Mouse (Mus musculus) midbrain, postnatal 0 days (tissue): ENCODE measurements around the gene Fam129b. TPM values are rescaled to one million over a fixed set of nuclear protein-coding genes. Genes with fewer than 3 reads are reported as not detected.

ENCODE experiments used
- ATAC-seq: fragments of 200-750 bp; cut with Nextera tagmentation; 2 replicates; pipeline ENCODE4 v1.8.0; 2017; ENCODE audit warnings: moderate number of reproducible peaks, mild to moderate bottlenecking, moderate TSS enrichment, moderate library complexity; ENCODE audit not compliant: low FRiP score
- DNase-seq: peaks from one replicate; pipeline ENCODE4 v3.0.0-alpha.2; 2015; ENCODE audit warnings: low spot score
- H3K27ac ChIP-seq: fragments of 300-500 bp; sonication (generic); 2 replicates; pipeline ENCODE4 v1.5.1; 2014; ENCODE audit warnings: low read depth, mild to moderate bottlenecking, low read length, mixed read lengths
- H3K27me3 ChIP-seq: fragments of 300-500 bp; sonication (generic); 2 replicates; pipeline ENCODE4 v1.6.1; 2014; ENCODE audit warnings: low read length, control low read depth, mixed read lengths; ENCODE audit not compliant: insufficient read depth
- H3K36me3 ChIP-seq: fragments of 300-500 bp; sonication (generic); 2 replicates; pipeline ENCODE4 v1.6.1; 2014; ENCODE audit warnings: low read length, control low read depth, mixed read lengths; ENCODE audit not compliant: insufficient read depth
- H3K4me1 ChIP-seq: fragments of 300-500 bp; sonication (generic); 2 replicates; pipeline ENCODE4 v1.6.1; 2014; ENCODE audit warnings: mild to moderate bottlenecking, control low read depth, antibody characterized with exemption, low read length, mixed read lengths; ENCODE audit not compliant: insufficient read depth
- H3K4me2 ChIP-seq: fragments of 300-500 bp; sonication (generic); 2 replicates; pipeline ENCODE4 v1.6.1; 2014; ENCODE audit warnings: low read depth, mild to moderate bottlenecking, low read length, mixed read lengths; ENCODE audit not compliant: poor library complexity, severe bottlenecking
- H3K4me3 ChIP-seq: fragments of 300-500 bp; sonication (generic); 2 replicates; pipeline ENCODE4 v1.5.1; 2014; ENCODE audit warnings: low read depth, mild to moderate bottlenecking, low read length, moderate library complexity
- H3K9ac ChIP-seq: fragments of 300-500 bp; sonication (generic); replicated peaks from 2 replicates; pipeline ENCODE4 v1.6.1; 2014; ENCODE audit warnings: mild to moderate bottlenecking, low read length, moderate library complexity, mixed read lengths; ENCODE audit not compliant: poor library complexity, severe bottlenecking
- H3K9me3 ChIP-seq: fragments of 300-500 bp; sonication (generic); 2 replicates; pipeline ENCODE4 v1.6.1; 2016; ENCODE audit warnings: low read length, control low read depth
- CTCF ChIP-seq: IDR thresholded peaks from 2 replicates; pipeline ENCODE4 v1.5.1; 2016; ENCODE audit warnings: antibody characterized with exemption, mild to moderate bottlenecking
- WGBS: fragments of 180-500 bp; shearing (Covaris S2); extraction: QIAGEN DNeasy Blood & Tissue Kit; methylation state at CpG from one replicate; pipeline ENCODE4 v1.1.7; 2014; 5-methylcytosine and 5-hydroxymethylcytosine counted together
- polyA plus RNA-seq: library from polyadenylated mRNA; unstranded; fragments of >200 nt; fragmentation: Nextera tagmentation; extraction: Ambion mirVana; gene quantifications from 2 replicates; pipeline ENCODE4 v1.2.1, GENCODE M21; 2015
- total RNA-seq: library from RNA; depleted of rRNA; stranded (reverse); fragments of >200 nt; gene quantifications from 2 replicates; pipeline ENCODE4 v1.2.3, GENCODE M21; 2014

Fam129b gene
- total and polyA plus RNA-seq, 2 experiments from 2014 or later = 17.7 to 39.5 TPM

DNA sequence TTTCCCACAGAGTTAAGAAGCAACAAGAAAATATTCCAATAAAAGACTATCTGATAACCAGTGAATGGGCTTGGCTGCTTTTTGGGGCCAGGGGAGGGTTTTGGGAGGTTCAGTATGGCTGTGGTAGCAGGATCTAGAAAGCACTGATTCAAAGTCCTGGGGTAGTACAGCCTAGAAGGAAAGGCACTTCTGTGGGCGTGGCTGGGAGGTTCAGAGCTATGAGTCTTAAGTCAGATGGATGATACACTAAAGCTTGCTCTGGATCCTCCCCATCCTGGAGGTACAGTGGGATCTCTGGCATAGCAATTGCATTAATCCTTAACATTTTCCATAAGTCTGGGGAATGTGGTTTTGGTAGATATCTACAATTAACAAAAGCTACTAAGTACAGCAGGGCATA, 88.1 kb downstream of the Fam129b start:
- ATAC-seq = no peak
- WGBS = 75% methylated on average over 1 of the region's 1 CpGs
- H3K4me1 ChIP-seq = 0 out of 2 replicates have a peak, but pooled peaks cover 9% of the 10 kb centered on the region

GRCm38 (mm10) chr2:32964659-32965457, 88.9 kb downstream of the Fam129b start:
- no peak overlapping the region for H3K4me3 ChIP-seq
- peaks cover 8% of the 10 kb centered on the region; the same call in 1 of the 2 replicates for H3K36me3 ChIP-seq
- no peak overlapping the region for H3K4me2 ChIP-seq
- no peak for DNase-seq
- H3K27me3 ChIP-seq = no peaks in the 10 kb centered on the region
- no peak overlapping the region for H3K9ac ChIP-seq
- no peak for ATAC-seq
- WGBS = 29% methylated on average over 10 of the region's 10 CpGs
- TF ChIP-seq CTCF = no peak
- no peaks in the 10 kb centered on the region for H3K9me3 ChIP-seq
- H3K4me1 ChIP-seq = 0 out of 2 replicates have a peak, but pooled peaks cover 9% of the 10 kb centered on the region
- no peak overlapping the region for H3K27ac ChIP-seq

More for the DNA sequence above, 88.1 kb downstream of the Fam129b start:
- H3K9me3 ChIP-seq = no peaks in the 10 kb centered on the region
- peaks cover 8% of the 10 kb centered on the region; the same call in 1 of the 2 replicates for H3K36me3 ChIP-seq
- TF ChIP-seq CTCF = no peak
- DNase-seq = no peak
- H3K4me2 ChIP-seq = no peak overlapping the region
- H3K27me3 ChIP-seq = no peaks in the 10 kb centered on the region
- H3K9ac ChIP-seq = no peak overlapping the region
- no peak overlapping the region for H3K27ac ChIP-seq
- H3K4me3 ChIP-seq = no peak overlapping the region

GRCm38 (mm10) chr2:32965511-32966183, 89.7 kb downstream of the Fam129b start:
- H3K9me3 ChIP-seq = no peaks in the 10 kb centered on the region
- no peak for ATAC-seq
- H3K9ac ChIP-seq = no peak overlapping the region
- TF ChIP-seq CTCF = no peak
- no peaks in the 10 kb centered on the region for H3K27me3 ChIP-seq
- WGBS = 14% methylated on average over 7 of the region's 7 CpGs
- H3K4me1 ChIP-seq = 0 out of 2 replicates have a peak, but pooled peaks cover 7% of the 10 kb centered on the region
- no peak for DNase-seq
- no peak overlapping the region for H3K27ac ChIP-seq
- H3K36me3 ChIP-seq = peaks cover 8% of the 10 kb centered on the region; the same call in 1 of the 2 replicates
- no peak overlapping the region for H3K4me3 ChIP-seq
- peak overlapping the region; percentile 87; the same call in 1 of the 2 replicates for H3K4me2 ChIP-seq

- Histone ChIP-seq H3K4me2 (peak overlapping the region; percentile 87), H3K27me3 (no peaks in the 10 kb centered on the region), H3K27ac (peak overlapping the region; percentile 91), H3K4me3 (peak overlapping the region; percentile 46), H3K9ac (peak overlapping the region; percentile 59), H3K36me3 (peaks cover 8% of the 10 kb centered on the region; the same call in 1 of the 2 replicates), H3K4me1 (0 out of 2 replicates have a peak, but pooled peaks cover 3% of the 10 kb centered on the region), H3K9me3 (no peaks in the 10 kb centered on the region)
- DNase-seq (no peak), ATAC-seq (no peak; the same call in 1 of the 2 replicates)
- no peak for TF ChIP-seq CTCF
- WGBS = 12% methylated on average over 13 of the region's 13 CpGs
These were observed 90.3 kb downstream of the Fam129b start for GRCm38 (mm10) chr2:32966184-32966688.

DNA sequence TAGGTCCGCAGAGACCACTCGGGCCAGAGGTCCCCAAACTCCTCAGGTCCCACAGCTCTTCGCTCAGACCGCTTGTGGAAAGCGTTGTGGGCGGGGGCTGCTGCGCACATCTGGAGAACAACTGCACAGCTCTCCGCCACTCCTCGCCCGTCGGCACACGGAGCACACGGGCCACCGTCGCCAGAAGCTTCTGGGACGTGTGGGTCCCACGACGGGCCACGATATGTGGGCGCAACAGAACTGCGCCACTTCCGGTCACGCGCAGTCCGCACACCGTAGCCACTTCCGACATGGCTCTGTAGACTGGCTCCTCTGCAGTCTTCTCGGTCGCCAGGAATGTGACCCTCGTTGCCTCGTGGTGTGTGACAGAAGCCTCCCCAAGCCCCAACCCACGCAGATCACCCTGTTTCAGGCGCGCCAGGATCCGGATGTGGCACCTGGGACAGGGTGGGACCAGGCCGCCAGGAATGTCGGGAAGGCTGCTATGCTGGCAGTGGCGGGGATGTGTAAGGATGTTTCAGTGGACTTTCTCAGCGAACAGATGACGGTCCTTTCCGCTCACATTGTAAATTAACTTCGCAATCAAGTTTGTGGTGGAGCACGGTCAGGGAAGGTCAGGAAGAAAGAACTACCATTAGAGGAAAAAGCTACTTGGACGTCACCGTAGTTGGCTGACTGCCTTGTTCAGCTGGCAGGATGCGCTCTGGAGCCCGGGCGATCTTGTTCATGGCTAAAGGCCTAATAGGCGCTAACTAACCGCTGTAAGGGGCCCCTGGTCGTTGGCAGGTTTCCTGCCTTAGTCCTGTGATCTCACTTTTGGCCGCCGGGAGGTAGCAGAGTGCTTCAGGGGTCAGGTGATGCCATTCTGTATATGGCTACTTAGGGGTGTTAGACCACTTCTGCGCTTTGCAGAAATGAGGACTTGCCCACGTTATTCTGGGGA, 91.0 kb downstream of the Fam129b start:
- under 1% methylated on average over 55 of the region's 55 CpGs for WGBS
- Histone ChIP-seq H3K9ac (peak overlapping the region; percentile 59), H3K27me3 (no peaks in the 10 kb centered on the region), H3K4me3 (peak overlapping the region; percentile 46), H3K36me3 (peaks cover 8% of the 10 kb centered on the region; the same call in 1 of the 2 replicates), H3K27ac (peak overlapping the region; percentile 91), H3K4me1 (0 out of 2 replicates have a peak, but pooled peaks cover 3% of the 10 kb centered on the region), H3K9me3 (no peaks in the 10 kb centered on the region), H3K4me2 (peak overlapping the region; percentile 87)
- DNase-seq = peak; percentile 96
- peak; percentile 92 for ATAC-seq
- TF ChIP-seq CTCF = peak; percentile 74
